Mouse (Mus musculus) kidney, adult 9 months (tissue): ENCODE measurements around the gene Pnlip.

Experiments
- DNase-seq: peaks from one replicate; pipeline ENCODE4 v3.0.0; 2022

The Pnlip gene

DNA sequence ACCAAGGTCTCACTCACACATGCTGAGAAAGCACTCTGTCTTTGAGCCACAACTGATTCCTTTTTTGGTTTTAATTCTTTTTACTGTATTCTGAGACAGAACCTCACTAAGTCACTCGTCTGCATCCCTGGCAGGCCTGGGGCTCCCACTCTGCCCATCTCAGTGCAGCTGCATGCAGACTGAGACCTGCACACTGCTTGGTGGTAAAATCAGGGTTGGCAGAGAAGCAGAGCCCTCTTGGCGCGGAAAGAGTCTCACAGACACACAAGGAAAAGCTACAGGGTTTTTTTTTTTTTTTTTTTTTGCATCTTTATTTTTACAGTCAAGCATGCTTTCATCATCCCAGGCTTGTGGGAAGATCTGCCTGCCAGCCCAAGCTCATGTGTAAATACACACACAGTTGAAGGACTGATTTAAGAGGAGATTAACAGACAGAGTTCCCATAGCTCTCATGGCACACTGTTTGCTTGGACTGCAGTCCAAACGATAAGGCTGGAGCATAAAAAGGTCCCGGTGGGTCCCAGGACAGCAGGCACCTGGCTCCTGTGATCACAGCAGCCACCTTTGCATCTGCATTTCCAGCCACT, 76.2 kb downstream of the Pnlip start, which contains the start of gene Pnliprp1:
TSS of gene Pnliprp1 (plus strand) at position 443 of the 587 bp plus-strand sequence.
- no peak for DNase-seq
